Mouse (Mus musculus) cerebellum, adult 9-11 months (tissue): ENCODE measurements at regions not wholly inside any gene's neighbourhood (a gene's known extent, or its start where the extent isn't known, plus 50 kb on each side); places are given as distances from the start of the nearest gene placed in this dataset.

ENCODE experiments used
- DNase-seq: peaks from one replicate; pipeline ENCODE4 v3.0.0; 2022

GRCm38 (mm10) chr13:44306275-44307050 is 422.8 kb upstream of the Jarid2 start:
- peak; percentile 96 for DNase-seq

GRCm38 (mm10) chr13:44308227-44308626 is 421.0 kb upstream of the Jarid2 start:
- no peak for DNase-seq

- no peak for DNase-seq
These were observed 417.0 kb upstream of the Jarid2 start for GRCm38 (mm10) chr13:44312237-44312636.

GRCm38 (mm10) chr13:44316747-44317446 is 412.4 kb upstream of the Jarid2 start:
- DNase-seq: no peak

- DNase-seq: no peak
These were observed 411.7 kb upstream of the Jarid2 start for GRCm38 (mm10) chr13:44317596-44317995.

- no peak for DNase-seq
These were observed 410.2 kb upstream of the Jarid2 start for GRCm38 (mm10) chr13:44319101-44319500.

GRCm38 (mm10) chr13:44319511-44319910 is 409.8 kb upstream of the Jarid2 start:
- no peak for DNase-seq

- no peak for DNase-seq
These were observed 409.0 kb upstream of the Jarid2 start for GRCm38 (mm10) chr13:44320311-44320710.

- DNase-seq: no peak
These were observed 408.2 kb upstream of the Jarid2 start for GRCm38 (mm10) chr13:44321009-44321596.

- no peak for DNase-seq
These were observed 400.9 kb upstream of the Jarid2 start for GRCm38 (mm10) chr13:44328416-44328815.

GRCm38 (mm10) chr13:44329161-44329560 is 400.1 kb upstream of the Jarid2 start:
- no peak for DNase-seq

- no peak for DNase-seq
These were observed 399.6 kb upstream of the Jarid2 start for GRCm38 (mm10) chr13:44329701-44330100.

- no peak for DNase-seq
These were observed 396.5 kb upstream of the Jarid2 start for GRCm38 (mm10) chr13:44332716-44333240.

GRCm38 (mm10) chr13:44339061-44339741 is 390.1 kb upstream of the Jarid2 start:
- no peak for DNase-seq

- DNase-seq: no peak
These were observed 384.2 kb upstream of the Jarid2 start for GRCm38 (mm10) chr13:44345094-44345493.

GRCm38 (mm10) chr13:44346636-44347035 is 382.6 kb upstream of the Jarid2 start:
- no peak for DNase-seq

GRCm38 (mm10) chr13:44347662-44348061 is 381.6 kb upstream of the Jarid2 start:
- no peak for DNase-seq

GRCm38 (mm10) chr13:44353899-44354298 is 375.4 kb upstream of the Jarid2 start:
- DNase-seq: peak; percentile 63

GRCm38 (mm10) chr13:44355771-44356221 is 373.5 kb upstream of the Jarid2 start:
- no peak for DNase-seq

- DNase-seq: no peak
These were observed 372.3 kb upstream of the Jarid2 start for GRCm38 (mm10) chr13:44356981-44357380.

- DNase-seq: no peak
These were observed 369.9 kb upstream of the Jarid2 start for GRCm38 (mm10) chr13:44359344-44359743.

GRCm38 (mm10) chr13:44360016-44360415 is 369.3 kb upstream of the Jarid2 start:
- DNase-seq: no peak

GRCm38 (mm10) chr13:44360725-44361290 is 368.5 kb upstream of the Jarid2 start:
- no peak for DNase-seq
